In genomic region chr15:85734571-85735033, GRCm38 (mm10) we compare ENCODE assay signal across 8 mouse cellular contexts. TPM values are rescaled to one million over a fixed set of nuclear protein-coding genes. Genes with fewer than 3 reads are reported as not detected.
A peak's percentile ranks its signal among the peaks of the same experiment; 100 is the strongest.
DNase-seq lines count a peak whose midpoint lies in the region; ATAC-seq and TF ChIP-seq lines count a peak whose summit lies in the region.

Gene Ppara (plus strand): TSS chr15:85734983.

- intact Hi-C loops in heart, postnatal 36 days (cut with DNase I): loop anchor here (1.0 kb wide), 2 partner anchors 9 to 77 kb away; partner anchors contain the start of gene Cdpf1

- TF ChIP-seq POLR2A in limb, embryonic 14.5 days (IDR thresholded peaks at IDR 0.05; ENCODE audit: borderline replicate concordance, extremely low read depth, insufficient read depth, insufficient read length): no peak

- peak within 1 kb of the TSS; percentile 97 for H3K4me2 ChIP-seq in lung, embryonic 15.5 days
- peak within 1 kb of the TSS; percentile 82 for H3K4me2 ChIP-seq in embryonic facial prominence, embryonic 14.5 days (ENCODE audit: low read depth, low read length)
- peak within 1 kb of the TSS; percentile 82 for H3K4me2 ChIP-seq in limb, embryonic 14.5 days (replicated peaks; ENCODE audit: low read depth, low read length, severe bottlenecking)
- H3K4me2 ChIP-seq in stomach, embryonic 15.5 days: peak within 1 kb of the TSS; percentile 95

- no peak for DNase-seq in lung, postnatal 4 days
- DNase-seq in embryonic facial prominence, embryonic 14.5 days (ENCODE audit: low spot score): no peak
- peak in 1 of 2 experiments; percentile 59 for DNase-seq in heart, postnatal 36 days
- no peak for DNase-seq in limb, embryonic 14.5 days (ENCODE audit: low spot score)
- DNase-seq in right cerebral cortex, adult 2 months (ENCODE audit: low spot score in 2 of 2): no peak
- DNase-seq in yolk sac, embryonic 10.5 days (ENCODE audit: low spot score): no peak

- no peak within 1 kb of the TSS for H3K27ac ChIP-seq in lung, embryonic 15.5 days
- H3K27ac ChIP-seq in embryonic facial prominence, embryonic 14.5 days (replicated peaks; ENCODE audit: low read depth, low read length): no peak within 1 kb of the TSS
- no peak within 1 kb of the TSS for H3K27ac ChIP-seq in limb, embryonic 14.5 days (replicated peaks; ENCODE audit: low read depth, low read length)
- H3K27ac ChIP-seq in stomach, embryonic 15.5 days: peak within 1 kb of the TSS; percentile 54; the same call in 1 of the 2 replicates

- H3K4me3 ChIP-seq in lung, embryonic 15.5 days: peak within 1 kb of the TSS; percentile 79
- H3K4me3 ChIP-seq in embryonic facial prominence, embryonic 14.5 days (ENCODE audit: low read depth, low read length): peak within 1 kb of the TSS; percentile 71
- H3K4me3 ChIP-seq in limb, embryonic 14.5 days (replicated peaks; ENCODE audit: low read length): peak within 1 kb of the TSS; percentile 73
- peak within 1 kb of the TSS; percentile 82 for H3K4me3 ChIP-seq in stomach, embryonic 15.5 days (replicated peaks)

- H3K9me3 ChIP-seq in lung, embryonic 15.5 days: no peaks in the 10 kb centered on the region
- no peaks in the 10 kb centered on the region for H3K9me3 ChIP-seq in embryonic facial prominence, embryonic 14.5 days (ENCODE audit: control insufficient read depth, low read length)
- H3K9me3 ChIP-seq in limb, embryonic 14.5 days (ENCODE audit: control insufficient read depth, low read length): no peaks in the 10 kb centered on the region
- H3K9me3 ChIP-seq in stomach, embryonic 15.5 days: no peaks in the 10 kb centered on the region

- 2% methylated on average over 28 of the region's 28 CpGs for WGBS in lung, embryonic 15.5 days
- WGBS in embryonic facial prominence, embryonic 14.5 days: 8% methylated on average over 15 of the region's 28 CpGs
- 5% methylated on average over 19 of the region's 28 CpGs for WGBS in limb, embryonic 14.5 days
- 1% methylated on average over 28 of the region's 28 CpGs for WGBS in stomach, embryonic 15.5 days

- peak within 1 kb of the TSS; percentile 58 for H3K9ac ChIP-seq in lung, embryonic 15.5 days
- peak within 1 kb of the TSS; percentile 61 for H3K9ac ChIP-seq in embryonic facial prominence, embryonic 14.5 days (ENCODE audit: low read depth, low read length)
- H3K9ac ChIP-seq in limb, embryonic 14.5 days (ENCODE audit: low read depth, low read length, severe bottlenecking): peak within 1 kb of the TSS; percentile 60
- H3K9ac ChIP-seq in stomach, embryonic 15.5 days: peak within 1 kb of the TSS; percentile 19

- no peaks in the 10 kb centered on the region for H3K36me3 ChIP-seq in lung, embryonic 15.5 days
- no peaks in the 10 kb centered on the region for H3K36me3 ChIP-seq in embryonic facial prominence, embryonic 14.5 days (ENCODE audit: control insufficient read depth, insufficient read depth, low read length)
- no peaks in the 10 kb centered on the region for H3K36me3 ChIP-seq in limb, embryonic 14.5 days (ENCODE audit: control insufficient read depth, insufficient read depth, low read length)
- H3K36me3 ChIP-seq in stomach, embryonic 15.5 days: no peaks in the 10 kb centered on the region

- ATAC-seq in lung, embryonic 15.5 days (ENCODE audit: borderline replicate concordance, extremely low read depth, low FRiP score, low TSS enrichment): peak; percentile 37
- ATAC-seq in embryonic facial prominence, embryonic 14.5 days (ENCODE audit: low read depth): no peak
- ATAC-seq in limb, embryonic 14.5 days (ENCODE audit: low FRiP score, low read depth): no peak
- ATAC-seq in stomach, embryonic 15.5 days (ENCODE audit: insufficient read depth, low FRiP score, low read depth): peak; percentile 25; the same call in 1 of the 2 replicates

- H3K4me1 ChIP-seq in lung, embryonic 15.5 days: peaks cover 8% of the 10 kb centered on the region; the same call in 1 of the 2 replicates
- peaks cover 4% of the 10 kb centered on the region; the same call in 1 of the 2 replicates for H3K4me1 ChIP-seq in embryonic facial prominence, embryonic 14.5 days (ENCODE audit: control insufficient read depth, insufficient read depth, low read length)
- H3K4me1 ChIP-seq in limb, embryonic 14.5 days (ENCODE audit: control insufficient read depth, insufficient read depth, low read length): no peaks in the 10 kb centered on the region
- H3K4me1 ChIP-seq in stomach, embryonic 15.5 days: peaks cover 10% of the 10 kb centered on the region; the same call in 1 of the 2 replicates

- peaks cover 52% of the 10 kb centered on the region for H3K27me3 ChIP-seq in lung, embryonic 15.5 days
- H3K27me3 ChIP-seq in embryonic facial prominence, embryonic 14.5 days (replicated peaks; ENCODE audit: control insufficient read depth, insufficient read depth, low read length): peaks cover 68% of the 10 kb centered on the region
- H3K27me3 ChIP-seq in limb, embryonic 14.5 days (ENCODE audit: control insufficient read depth, insufficient read depth, low read length): peaks cover 51% of the 10 kb centered on the region
- peaks cover 40% of the 10 kb centered on the region for H3K27me3 ChIP-seq in stomach, embryonic 15.5 days (replicated peaks)

RNA-seq across cellular contexts. Expression of gene Ppara, which starts in this region (rescaled TPM):
- polyA plus RNA-seq in lung, embryonic 15.5 days (2015; fragmentation: Nextera tagmentation; extraction: Ambion mirVana): 4.3 and 4.9 TPM in 2 replicates
- polyA plus RNA-seq in embryonic facial prominence, embryonic 14.5 days (2014; fragmentation: Nextera tagmentation; extraction: Ambion mirVana): 3.5 and 6.0 TPM in 2 replicates
- 10 to 100 TPM; 39.3 to 53.4 TPM for total RNA-seq in heart, postnatal 36 days (2021)
- polyA plus RNA-seq in limb, embryonic 14.5 days (2012; rRNA removed): 0.36 and 0.84 TPM in 2 replicates
- 2.2 and 2.8 TPM in 2 replicates for polyA plus RNA-seq in limb, embryonic 14.5 days (2014; fragmentation: Nextera tagmentation; extraction: Ambion mirVana)
- 8.7 and 9.6 TPM in 2 replicates for polyA plus RNA-seq in stomach, embryonic 15.5 days (2015; fragmentation: Nextera tagmentation; extraction: Ambion mirVana)

Comparison
In these comparisons a context has a peak if more than half of its experiments do, and no peak if none do; other contexts are left out.
1. ATAC-seq: peak in lung, embryonic 15.5 days (single experiment) and stomach, embryonic 15.5 days (single experiment); none in embryonic facial prominence, embryonic 14.5 days (single experiment) and limb, embryonic 14.5 days (single experiment).
2. Peak in every context shown above with its lines, with median percentiles within 50 percentile points of each other: H3K4me2 ChIP-seq, H3K4me3 ChIP-seq and H3K9ac ChIP-seq.